Mouse (Mus musculus): Measurements from ENCODE around the gene Zmym4. TPM values are rescaled to one million over a fixed set of nuclear protein-coding genes. Genes with fewer than 3 reads are reported as not detected.
A peak's percentile ranks its signal among the peaks of the same experiment; 100 is the strongest.
"Not testable (repeated sequence)": the region's sequence is repeated elsewhere in the genome, so short reads cannot be mapped to it uniquely, and the experiment has no call there.

Gene Zmym4
- polyA plus RNA-seq, 1 experiment from 2014 or later, result 22.7 TPM

DNA sequence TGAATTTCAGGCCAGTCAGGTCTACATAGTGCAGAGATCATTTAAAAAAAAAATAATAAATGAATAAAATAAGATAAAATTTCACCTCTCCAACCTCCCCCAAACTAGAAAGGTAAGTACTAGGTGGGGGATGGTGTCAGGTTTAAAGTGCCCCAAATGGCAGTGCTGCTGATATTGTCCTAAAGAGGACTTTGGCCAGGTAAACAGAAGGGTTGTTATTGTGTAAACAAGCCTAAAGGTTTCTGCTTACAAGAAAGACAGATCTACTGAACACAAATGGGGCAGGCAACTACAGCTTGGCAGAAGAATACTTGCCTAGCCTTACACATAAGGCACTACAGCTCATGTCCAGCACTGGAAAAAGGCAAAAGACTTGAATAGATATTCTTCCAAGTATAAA is 22.6 kb upstream of the Zmym4 start:
- H3K36me3 ChIP-seq (ENCODE audit: control insufficient read depth, insufficient read depth, low read length), result no peaks in the 10 kb centered on the region

DNA sequence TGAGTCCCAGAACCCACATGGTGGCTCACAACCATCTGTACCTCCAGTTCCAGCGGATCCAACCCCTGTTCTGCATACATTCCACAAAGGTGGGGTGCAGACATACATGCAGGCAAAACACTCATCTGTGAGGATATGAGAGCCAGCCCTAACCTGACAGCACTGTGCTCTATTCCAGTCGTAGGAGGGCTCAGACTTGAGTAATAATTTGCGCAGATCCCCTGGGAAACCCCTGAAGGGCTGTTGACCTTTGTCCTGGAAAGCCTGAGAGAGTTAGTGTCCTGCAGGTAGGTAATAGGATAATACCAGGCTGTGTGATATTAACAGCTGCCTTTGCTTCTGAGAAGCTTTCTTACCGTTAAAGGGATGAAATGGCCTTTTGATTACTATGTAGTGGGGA is 20.6 kb upstream of the Zmym4 start:
- H3K27me3 ChIP-seq (replicated peaks; ENCODE audit: control insufficient read depth, insufficient read depth, low read length), result no peaks in the 10 kb centered on the region
- no peak overlapping the region for H3K4me3 ChIP-seq (ENCODE audit: low read depth, low read length)
- 85% methylated on average over 4 of the region's 4 CpGs for whole genome bisulfite sequencing
- no peaks in the 10 kb centered on the region for H3K9me3 ChIP-seq (replicated peaks; ENCODE audit: control insufficient read depth, low read length)
- H3K4me1 ChIP-seq (ENCODE audit: control insufficient read depth, insufficient read depth, low read length), result no peaks in the 10 kb centered on the region
- H3K4me2 ChIP-seq (ENCODE audit: low read length), result no peak overlapping the region
- ATAC-seq (no peak), DNase-seq (ENCODE audit: low spot score) (no peak)
- H3K36me3 ChIP-seq (ENCODE audit: control insufficient read depth, insufficient read depth, low read length), result no peaks in the 10 kb centered on the region
- H3K9ac ChIP-seq (ENCODE audit: low read length), result no peak overlapping the region
- H3K27ac ChIP-seq (ENCODE audit: low read depth, low read length), result no peak overlapping the region

More for the DNA sequence above, 22.6 kb upstream of the Zmym4 start:
- Histone ChIP-seq H3K4me3 (ENCODE audit: low read depth, low read length) (no peak overlapping the region), H3K9ac (ENCODE audit: low read length) (no peak overlapping the region), H3K27ac (ENCODE audit: low read depth, low read length) (no peak overlapping the region), H3K9me3 (replicated peaks; ENCODE audit: control insufficient read depth, low read length) (no peaks in the 10 kb centered on the region), H3K4me2 (ENCODE audit: low read length) (no peak overlapping the region), H3K4me1 (ENCODE audit: control insufficient read depth, insufficient read depth, low read length) (no peaks in the 10 kb centered on the region), H3K27me3 (replicated peaks; ENCODE audit: control insufficient read depth, insufficient read depth, low read length) (no peaks in the 10 kb centered on the region)
- ATAC-seq (no peak), DNase-seq (ENCODE audit: low spot score) (no peak)

DNA sequence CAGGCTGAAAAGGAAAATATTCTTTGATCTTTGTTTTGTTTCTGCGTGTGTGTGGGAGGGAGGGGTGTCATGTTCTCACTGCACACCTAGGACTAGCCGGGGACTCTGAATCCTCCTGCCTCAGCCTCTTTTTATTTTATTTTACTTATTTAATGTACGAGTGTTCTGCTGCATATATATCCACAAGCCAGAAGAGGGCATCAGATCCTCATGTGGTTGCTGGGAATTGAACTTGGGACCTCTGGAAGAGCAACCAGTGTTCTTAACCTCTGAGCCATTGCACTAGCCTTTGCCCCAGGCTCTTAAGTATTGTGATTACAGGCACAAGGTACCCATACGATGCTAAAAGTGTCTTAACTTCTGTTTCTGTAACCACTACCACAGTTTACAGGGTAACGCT is 18.8 kb upstream of the Zmym4 start:
- H3K4me1 ChIP-seq (ENCODE audit: control insufficient read depth, insufficient read depth, low read length), result no peaks in the 10 kb centered on the region
- DNase-seq (ENCODE audit: low spot score) (no peak), ATAC-seq (no peak)
- no peak overlapping the region for H3K4me3 ChIP-seq (ENCODE audit: low read depth, low read length)
- no peak overlapping the region for H3K4me2 ChIP-seq (ENCODE audit: low read length)
- 84% methylated on average over 5 of the region's 5 CpGs for WGBS
- H3K9ac ChIP-seq (ENCODE audit: low read length), result no peak overlapping the region
- H3K9me3 ChIP-seq (replicated peaks; ENCODE audit: control insufficient read depth, low read length), result no peaks in the 10 kb centered on the region
- H3K27me3 ChIP-seq (replicated peaks; ENCODE audit: control insufficient read depth, insufficient read depth, low read length), result no peaks in the 10 kb centered on the region
- no peak overlapping the region for H3K27ac ChIP-seq (ENCODE audit: low read depth, low read length)
- no peaks in the 10 kb centered on the region for H3K36me3 ChIP-seq (ENCODE audit: control insufficient read depth, insufficient read depth, low read length)

- H3K36me3 ChIP-seq (ENCODE audit: control insufficient read depth, insufficient read depth, low read length), result not testable (repeated sequence)
Measured at GRCm38 (mm10) chr4:126983736-126984525, 16.0 kb upstream of the Zmym4 start.

DNA sequence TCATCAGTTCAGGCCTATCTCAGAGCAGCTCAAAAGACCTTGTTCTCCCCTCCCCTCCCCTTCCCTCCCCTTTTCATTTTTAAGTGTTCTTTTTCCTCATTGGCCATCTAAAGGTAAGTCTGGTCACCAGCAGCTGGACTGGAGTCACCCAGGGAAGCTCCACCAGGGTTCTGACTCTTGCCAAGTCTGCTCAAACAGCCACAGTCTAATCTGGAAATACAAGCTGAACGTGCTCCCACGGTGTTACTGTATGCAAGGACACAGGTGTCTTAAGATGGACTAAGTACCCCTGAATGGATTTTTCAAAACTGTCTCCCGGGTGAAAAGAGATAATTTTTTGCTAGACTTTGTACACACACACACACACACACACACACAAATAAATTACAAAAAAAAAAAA is 15.4 kb upstream of the Zmym4 start:
- Histone ChIP-seq H3K36me3 (ENCODE audit: control insufficient read depth, insufficient read depth, low read length) (no peaks in the 10 kb centered on the region), H3K9ac (ENCODE audit: low read length) (no peak overlapping the region), H3K27me3 (replicated peaks; ENCODE audit: control insufficient read depth, insufficient read depth, low read length) (no peaks in the 10 kb centered on the region), H3K27ac (ENCODE audit: low read depth, low read length) (no peak overlapping the region), H3K4me3 (ENCODE audit: low read depth, low read length) (no peak overlapping the region), H3K9me3 (replicated peaks; ENCODE audit: control insufficient read depth, low read length) (no peaks in the 10 kb centered on the region), H3K4me1 (ENCODE audit: control insufficient read depth, insufficient read depth, low read length) (no peaks in the 10 kb centered on the region), H3K4me2 (ENCODE audit: low read length) (no peak overlapping the region)
- 73% methylated on average over 3 of the region's 3 CpGs for WGBS
- no peak for DNase-seq (ENCODE audit: low spot score)
- no peak for ATAC-seq

More at GRCm38 (mm10) chr4:126983736-126984525, 16.0 kb upstream of the Zmym4 start:
- H3K4me2 ChIP-seq (ENCODE audit: low read length); H3K4me1 ChIP-seq (ENCODE audit: control insufficient read depth, insufficient read depth, low read length); DNase-seq (ENCODE audit: low spot score); H3K27me3 ChIP-seq (replicated peaks; ENCODE audit: control insufficient read depth, insufficient read depth, low read length); ATAC-seq; H3K27ac ChIP-seq (ENCODE audit: low read depth, low read length); H3K4me3 ChIP-seq (ENCODE audit: low read depth, low read length); H3K9ac ChIP-seq (ENCODE audit: low read length); H3K9me3 ChIP-seq (replicated peaks; ENCODE audit: control insufficient read depth, low read length): not testable (repeated sequence)
- WGBS, result 89% methylated on average over 11 of the region's 13 CpGs

- Histone ChIP-seq H3K9ac (ENCODE audit: low read length) (no peak overlapping the region), H3K27me3 (replicated peaks; ENCODE audit: control insufficient read depth, insufficient read depth, low read length) (no peaks in the 10 kb centered on the region), H3K36me3 (ENCODE audit: control insufficient read depth, insufficient read depth, low read length) (no peaks in the 10 kb centered on the region), H3K27ac (ENCODE audit: low read depth, low read length) (no peak overlapping the region), H3K4me3 (ENCODE audit: low read depth, low read length) (no peak overlapping the region), H3K4me1 (ENCODE audit: control insufficient read depth, insufficient read depth, low read length) (no peaks in the 10 kb centered on the region), H3K9me3 (replicated peaks; ENCODE audit: control insufficient read depth, low read length) (no peaks in the 10 kb centered on the region), H3K4me2 (ENCODE audit: low read length) (no peak overlapping the region)
- no peak for DNase-seq (ENCODE audit: low spot score)
- 80% methylated on average over 3 of the region's 3 CpGs for WGBS
- ATAC-seq, result no peak
Measured at GRCm38 (mm10) chr4:126978706-126979105, 10.8 kb upstream of the Zmym4 start.

DNA sequence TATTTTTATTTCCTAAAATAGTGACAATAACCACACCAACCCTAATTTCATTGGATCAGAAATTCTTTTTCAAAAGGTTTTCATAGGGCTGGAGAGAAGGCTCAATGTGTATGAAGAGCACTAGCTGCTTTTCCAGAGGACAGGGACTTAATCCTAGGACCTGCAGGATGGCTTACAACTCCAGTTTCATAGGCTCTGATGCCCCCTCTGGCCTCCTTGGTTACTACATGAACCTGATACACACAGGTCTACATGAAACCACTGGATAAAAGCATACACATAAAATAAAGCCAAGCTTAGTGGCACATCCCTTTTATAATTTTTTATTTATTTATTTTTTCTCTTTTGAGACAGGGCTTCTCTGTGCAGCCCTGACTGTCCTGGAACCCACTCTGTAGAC is 9.5 kb upstream of the Zmym4 start:
- Histone ChIP-seq H3K4me3 (ENCODE audit: low read depth, low read length) (no peak overlapping the region), H3K9me3 (replicated peaks; ENCODE audit: control insufficient read depth, low read length) (no peaks in the 10 kb centered on the region), H3K27ac (ENCODE audit: low read depth, low read length) (no peak overlapping the region), H3K27me3 (replicated peaks; ENCODE audit: control insufficient read depth, insufficient read depth, low read length) (no peaks in the 10 kb centered on the region), H3K4me1 (ENCODE audit: control insufficient read depth, insufficient read depth, low read length) (no peaks in the 10 kb centered on the region), H3K36me3 (ENCODE audit: control insufficient read depth, insufficient read depth, low read length) (no peaks in the 10 kb centered on the region), H3K4me2 (ENCODE audit: low read length) (no peak overlapping the region), H3K9ac (ENCODE audit: low read length) (no peak overlapping the region)
- ATAC-seq (no peak), DNase-seq (ENCODE audit: low spot score) (no peak)

DNA sequence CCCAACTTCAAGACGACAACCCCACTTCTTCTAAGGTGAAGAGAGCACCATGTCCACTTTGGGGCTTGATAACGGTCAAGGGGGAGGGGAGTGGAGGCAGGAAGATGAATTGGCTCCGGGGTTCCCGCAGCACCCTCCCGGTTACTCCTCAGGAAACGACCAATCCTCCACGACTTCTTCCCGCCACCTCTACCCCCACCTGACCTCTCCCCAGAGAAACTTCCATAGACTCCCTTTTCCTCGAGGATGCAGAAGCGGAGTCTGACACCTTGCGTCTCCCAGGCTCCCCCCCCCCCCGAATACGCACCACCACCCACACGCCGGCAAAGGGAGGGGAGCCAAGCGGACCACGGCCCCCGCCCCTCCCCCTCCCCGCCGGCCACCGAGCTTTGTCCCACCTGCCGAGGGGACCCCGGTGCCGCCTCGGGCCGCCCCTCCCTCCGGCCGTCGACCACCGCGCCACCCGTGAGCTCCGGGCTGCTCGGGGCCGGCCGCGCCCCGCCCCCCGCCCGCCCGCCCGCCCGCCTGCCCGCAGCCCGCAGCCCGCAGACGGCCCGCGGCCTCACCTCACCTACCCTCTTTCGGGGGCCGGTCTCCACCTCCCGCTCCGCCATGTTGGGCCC is 583 bp downstream of the Zmym4 start:
- Histone ChIP-seq H3K36me3 (ENCODE audit: control insufficient read depth, insufficient read depth, low read length) (no peaks in the 10 kb centered on the region), H3K4me1 (ENCODE audit: control insufficient read depth, insufficient read depth, low read length) (peaks cover 5% of the 10 kb centered on the region; the same call in 1 of the 2 replicates), H3K4me2 (ENCODE audit: low read length) (peak overlapping the region; percentile 69), H3K27ac (ENCODE audit: low read depth, low read length) (peak overlapping the region; percentile 98), H3K4me3 (ENCODE audit: low read depth, low read length) (peak overlapping the region; percentile 91), H3K9me3 (replicated peaks; ENCODE audit: control insufficient read depth, low read length) (no peaks in the 10 kb centered on the region), H3K27me3 (replicated peaks; ENCODE audit: control insufficient read depth, insufficient read depth, low read length) (no peaks in the 10 kb centered on the region), H3K9ac (ENCODE audit: low read length) (peak overlapping the region; percentile 95)
- peak; percentile 16 for DNase-seq (ENCODE audit: low spot score)
- peak; percentile 11; the same call in 1 of the 2 replicates for ATAC-seq
- 0% methylated on average over 25 of the region's 53 CpGs for WGBS

GRCm38 (mm10) chr4:126958682-126959081 is 9.3 kb downstream of the Zmym4 start:
- H3K9ac ChIP-seq (ENCODE audit: low read length), result no peak overlapping the region
- H3K27me3 ChIP-seq (replicated peaks; ENCODE audit: control insufficient read depth, insufficient read depth, low read length), result no peaks in the 10 kb centered on the region
- DNase-seq (ENCODE audit: low spot score) (no peak), ATAC-seq (no peak)
- no peak overlapping the region for H3K4me3 ChIP-seq (ENCODE audit: low read depth, low read length)
- H3K27ac ChIP-seq (ENCODE audit: low read depth, low read length), result no peak overlapping the region
- no peaks in the 10 kb centered on the region for H3K4me1 ChIP-seq (ENCODE audit: control insufficient read depth, insufficient read depth, low read length)
- H3K9me3 ChIP-seq (replicated peaks; ENCODE audit: control insufficient read depth, low read length), result no peaks in the 10 kb centered on the region
- H3K4me2 ChIP-seq (ENCODE audit: low read length), result no peak overlapping the region
- H3K36me3 ChIP-seq (ENCODE audit: control insufficient read depth, insufficient read depth, low read length), result no peaks in the 10 kb centered on the region

Measured in forebrain, embryonic 14.5 days (tissue).